Mouse (Mus musculus): ENCODE data around the gene Mmadhc. TPM values are rescaled to one million over a fixed set of nuclear protein-coding genes. Genes with fewer than 3 reads are reported as not detected.

Mmadhc gene
- polyA plus RNA-seq (2014; fragmentation: Nextera tagmentation; extraction: Ambion mirVana), result 152 and 160 TPM in 2 replicates

DNA sequence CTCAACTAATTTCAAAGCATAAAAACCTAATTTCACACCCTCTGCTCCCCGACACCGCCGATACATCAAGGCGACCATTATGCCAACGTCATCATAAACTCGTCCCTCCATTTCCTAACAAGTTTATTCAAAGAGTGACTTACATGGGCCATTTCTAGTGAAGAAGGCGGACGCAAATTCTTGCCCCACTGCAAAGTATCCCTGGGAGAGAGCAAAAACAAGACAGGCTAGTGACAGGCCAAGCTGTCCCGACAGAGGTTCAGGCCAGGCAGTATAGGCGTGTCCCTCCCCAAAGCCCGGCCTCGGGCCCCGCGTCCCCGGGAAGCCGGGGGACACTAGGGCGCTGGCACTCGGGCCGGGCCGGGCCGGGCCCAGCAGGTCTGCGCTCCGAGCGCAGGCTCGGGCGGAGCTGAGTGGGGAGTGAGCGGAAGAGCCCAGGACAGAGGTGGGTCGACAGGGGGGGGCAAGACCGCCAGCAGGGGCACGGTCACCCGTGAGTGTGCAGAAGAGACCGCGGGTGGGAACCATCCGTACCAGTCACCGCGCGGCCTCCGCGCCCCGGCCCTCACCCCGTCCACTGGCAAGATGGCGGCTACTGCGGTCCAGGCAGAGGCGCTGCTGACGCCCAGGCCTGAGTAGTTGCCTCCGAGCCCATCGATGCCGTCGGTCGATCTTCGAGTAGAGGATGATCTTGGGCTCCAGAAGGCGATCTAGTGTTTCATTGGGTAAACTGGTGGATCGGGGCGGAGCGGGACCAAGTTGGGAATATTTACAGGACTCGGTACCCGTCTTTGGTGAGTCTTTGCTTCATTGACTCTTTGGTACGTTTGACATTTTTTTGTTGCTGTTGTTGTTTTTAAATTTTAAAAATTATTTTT, at the start of gene Mmadhc:
Gene Mmadhc, minus strand, starts transcription at position 693 of the 878 bp plus-strand sequence.
- H3K4me1 ChIP-seq (ENCODE audit: insufficient read depth), result 0 out of 2 replicates have a peak, but pooled peaks cover 8% of the 10 kb centered on the region
- peak within 1 kb of the TSS; percentile 83 for H3K4me3 ChIP-seq (ENCODE audit: low read depth, low read length)
- ATAC-seq (ENCODE audit: insufficient read depth), result peak; percentile 97
- DNase-seq, result peak; percentile 98
- no peak for TF ChIP-seq CTCF (IDR thresholded peaks at IDR 0.05; ENCODE audit: low read depth)
- H3K36me3 ChIP-seq (ENCODE audit: insufficient read depth), result peaks cover 7% of the 10 kb centered on the region
- H3K9ac ChIP-seq, result peak within 1 kb of the TSS; percentile 94
- no peaks in the 10 kb centered on the region for H3K9me3 ChIP-seq (ENCODE audit: low read depth, low read length)
- under 1% methylated on average over 58 of the region's 58 CpGs for WGBS
- H3K27me3 ChIP-seq (ENCODE audit: insufficient read depth, low read length), result no peaks in the 10 kb centered on the region
- peak within 1 kb of the TSS; percentile 94 for H3K27ac ChIP-seq (ENCODE audit: low read depth)
- peak within 1 kb of the TSS; percentile 84 for H3K4me2 ChIP-seq

DNA sequence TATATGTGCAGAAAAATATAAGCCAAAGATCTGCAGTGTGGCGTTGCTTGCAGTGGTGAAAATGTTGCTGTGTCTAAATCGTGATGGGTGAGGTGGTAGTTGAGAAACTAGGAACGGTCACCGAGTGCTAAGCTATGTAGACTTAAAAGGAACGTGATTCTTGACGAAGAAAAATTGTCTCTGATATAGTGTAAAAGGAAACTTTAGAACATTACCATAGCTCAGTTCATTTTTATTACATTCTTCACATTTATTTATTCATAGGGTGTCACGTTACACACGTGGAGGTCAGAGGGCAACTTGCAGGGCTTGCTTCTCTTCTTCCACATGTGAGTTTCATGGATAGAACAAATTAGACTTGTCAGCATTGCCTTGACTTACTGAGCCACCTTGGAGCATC, 47.0 kb upstream of the Mmadhc start:
- 30% methylated on average over 8 of the region's 8 CpGs for WGBS
- Histone ChIP-seq H3K9me3 (ENCODE audit: low read depth, low read length) (no peaks in the 10 kb centered on the region), H3K9ac (no peak overlapping the region), H3K4me3 (ENCODE audit: low read depth, low read length) (no peak overlapping the region), H3K27ac (ENCODE audit: low read depth) (no peak overlapping the region), H3K4me2 (no peak overlapping the region), H3K27me3 (ENCODE audit: insufficient read depth, low read length) (no peaks in the 10 kb centered on the region), H3K4me1 (ENCODE audit: insufficient read depth) (no peaks in the 10 kb centered on the region), H3K36me3 (ENCODE audit: insufficient read depth) (no peaks in the 10 kb centered on the region)
- no peak for TF ChIP-seq CTCF (IDR thresholded peaks at IDR 0.05; ENCODE audit: low read depth)
- peak; percentile 72 for ATAC-seq (ENCODE audit: insufficient read depth)
- peak; percentile 87 for DNase-seq

DNA sequence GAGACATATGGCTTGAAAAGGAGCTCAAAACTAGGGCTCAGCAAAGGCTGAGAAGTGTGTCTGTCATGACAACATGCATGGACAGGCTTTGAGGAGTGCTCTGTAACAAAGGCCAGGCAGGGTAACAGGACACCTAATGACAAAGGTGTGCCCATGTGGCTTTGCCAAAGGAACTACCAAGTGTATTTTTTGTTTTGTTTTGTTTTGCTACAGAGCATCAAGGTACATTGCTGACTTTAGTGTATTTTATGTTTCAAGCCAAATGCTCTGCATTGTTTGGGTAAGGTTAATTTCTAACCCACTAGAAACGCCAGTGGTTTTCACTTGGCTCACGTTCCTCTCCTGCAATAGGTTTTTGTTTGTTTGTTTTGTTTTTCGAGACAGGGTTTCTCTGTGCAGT, 42.5 kb upstream of the Mmadhc start:
- Histone ChIP-seq H3K4me2 (no peak overlapping the region), H3K36me3 (ENCODE audit: insufficient read depth) (no peaks in the 10 kb centered on the region), H3K4me3 (ENCODE audit: low read depth, low read length) (no peak overlapping the region), H3K9me3 (ENCODE audit: low read depth, low read length) (no peaks in the 10 kb centered on the region), H3K4me1 (ENCODE audit: insufficient read depth) (no peaks in the 10 kb centered on the region), H3K27ac (ENCODE audit: low read depth) (no peak overlapping the region), H3K9ac (no peak overlapping the region), H3K27me3 (ENCODE audit: insufficient read depth, low read length) (no peaks in the 10 kb centered on the region)
- no peak for TF ChIP-seq CTCF (IDR thresholded peaks at IDR 0.05; ENCODE audit: low read depth)
- DNase-seq (no peak), ATAC-seq (ENCODE audit: insufficient read depth) (no peak)
- WGBS, result 63% methylated on average over 3 of the region's 3 CpGs

DNA sequence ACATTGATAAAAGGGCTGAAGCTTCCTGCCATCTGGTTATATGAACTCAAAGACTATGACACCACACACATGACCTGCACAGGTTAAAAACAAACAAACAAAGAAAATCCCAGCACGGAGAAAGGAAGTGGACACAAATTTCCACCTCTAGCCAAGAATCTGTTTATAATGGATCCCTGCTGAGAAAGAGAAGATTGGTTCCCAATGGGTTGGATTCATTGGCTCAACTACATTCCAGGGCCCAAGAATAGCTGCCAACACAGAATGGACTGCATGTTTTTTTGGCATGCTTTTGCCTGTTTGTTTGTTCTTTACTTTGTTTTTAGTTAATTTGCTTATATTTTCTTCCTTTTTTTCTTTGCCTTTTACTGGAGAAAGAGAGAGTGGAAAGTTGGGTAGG, 41.0 kb upstream of the Mmadhc start:
- H3K4me2 ChIP-seq, result no peak overlapping the region
- no peaks in the 10 kb centered on the region for H3K27me3 ChIP-seq (ENCODE audit: insufficient read depth, low read length)
- 47% methylated on average over 1 of the region's 1 CpGs for WGBS
- H3K36me3 ChIP-seq (ENCODE audit: insufficient read depth), result no peaks in the 10 kb centered on the region
- no peak overlapping the region for H3K9ac ChIP-seq
- H3K4me1 ChIP-seq (ENCODE audit: insufficient read depth), result no peaks in the 10 kb centered on the region
- ATAC-seq (ENCODE audit: insufficient read depth), result no peak
- no peak overlapping the region for H3K27ac ChIP-seq (ENCODE audit: low read depth)
- TF ChIP-seq CTCF (IDR thresholded peaks at IDR 0.05; ENCODE audit: low read depth), result no peak
- DNase-seq, result no peak
- H3K9me3 ChIP-seq (ENCODE audit: low read depth, low read length), result no peaks in the 10 kb centered on the region
- H3K4me3 ChIP-seq (ENCODE audit: low read depth, low read length), result no peak overlapping the region

DNA sequence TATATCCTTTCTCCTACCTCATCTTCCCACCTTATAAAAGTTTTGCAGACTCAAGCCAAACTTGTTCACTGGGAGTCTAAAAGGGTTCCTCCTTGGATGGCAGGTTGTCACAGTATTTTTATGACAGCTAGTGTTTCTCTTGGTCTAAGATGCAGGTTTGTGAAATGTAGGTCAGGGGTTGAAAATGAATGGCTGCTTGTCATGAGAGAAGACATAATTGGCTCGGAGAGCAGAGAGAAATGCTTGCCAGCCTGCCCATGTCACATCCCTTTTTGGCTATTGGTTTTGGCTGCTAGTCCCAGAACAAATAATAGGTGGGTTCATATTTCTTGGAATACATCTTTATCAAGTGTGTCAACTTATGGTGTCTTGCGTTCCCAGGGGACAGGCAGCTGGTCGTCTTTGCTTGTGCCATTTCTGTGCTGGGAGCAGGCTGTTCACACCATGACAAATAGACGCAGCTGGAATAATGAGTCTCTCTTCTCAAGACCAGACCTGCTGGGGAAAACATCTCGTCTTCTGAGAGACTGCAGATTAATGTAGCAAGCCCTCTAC, 35.2 kb upstream of the Mmadhc start:
- Histone ChIP-seq H3K4me2 (no peak overlapping the region), H3K9ac (no peak overlapping the region), H3K27ac (ENCODE audit: low read depth) (no peak overlapping the region), H3K27me3 (ENCODE audit: insufficient read depth, low read length) (no peaks in the 10 kb centered on the region), H3K9me3 (ENCODE audit: low read depth, low read length) (no peaks in the 10 kb centered on the region), H3K36me3 (ENCODE audit: insufficient read depth) (no peaks in the 10 kb centered on the region), H3K4me1 (ENCODE audit: insufficient read depth) (no peaks in the 10 kb centered on the region), H3K4me3 (ENCODE audit: low read depth, low read length) (no peak overlapping the region)
- DNase-seq, result peak; percentile 13
- TF ChIP-seq CTCF (IDR thresholded peaks at IDR 0.05; ENCODE audit: low read depth), result no peak
- no peak for ATAC-seq (ENCODE audit: insufficient read depth)
- 36% methylated on average over 5 of the region's 5 CpGs for WGBS

DNA sequence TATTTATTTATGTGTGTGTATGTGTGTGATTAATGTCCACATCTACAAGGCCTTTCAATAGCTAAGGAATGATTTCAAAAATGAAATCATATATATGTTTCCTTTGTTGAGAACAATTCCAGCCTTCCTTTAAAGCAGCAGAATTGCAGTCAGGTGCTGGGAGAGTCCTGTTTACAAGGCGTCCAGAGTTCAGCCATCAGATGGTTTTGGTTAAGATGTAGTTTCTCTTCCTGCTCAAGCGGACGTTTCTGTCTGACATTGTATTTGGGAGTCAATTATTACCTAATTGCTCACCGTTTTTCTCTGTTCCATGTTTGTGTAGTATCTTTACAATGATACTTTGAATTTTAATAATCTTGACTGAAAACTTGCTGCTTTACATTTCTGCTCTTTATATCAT, 31.6 kb upstream of the Mmadhc start:
- Histone ChIP-seq H3K27ac (ENCODE audit: low read depth) (no peak overlapping the region), H3K27me3 (ENCODE audit: insufficient read depth, low read length) (no peaks in the 10 kb centered on the region), H3K4me3 (ENCODE audit: low read depth, low read length) (no peak overlapping the region), H3K36me3 (ENCODE audit: insufficient read depth) (no peaks in the 10 kb centered on the region), H3K4me2 (no peak overlapping the region), H3K9ac (no peak overlapping the region), H3K4me1 (ENCODE audit: insufficient read depth) (no peaks in the 10 kb centered on the region; the same call in 1 of the 2 replicates), H3K9me3 (ENCODE audit: low read depth, low read length) (no peaks in the 10 kb centered on the region)
- WGBS, result 52% methylated on average over 4 of the region's 4 CpGs
- TF ChIP-seq CTCF (IDR thresholded peaks at IDR 0.05; ENCODE audit: low read depth), result no peak
- no peak for ATAC-seq (ENCODE audit: insufficient read depth)
- DNase-seq, result no peak

DNA sequence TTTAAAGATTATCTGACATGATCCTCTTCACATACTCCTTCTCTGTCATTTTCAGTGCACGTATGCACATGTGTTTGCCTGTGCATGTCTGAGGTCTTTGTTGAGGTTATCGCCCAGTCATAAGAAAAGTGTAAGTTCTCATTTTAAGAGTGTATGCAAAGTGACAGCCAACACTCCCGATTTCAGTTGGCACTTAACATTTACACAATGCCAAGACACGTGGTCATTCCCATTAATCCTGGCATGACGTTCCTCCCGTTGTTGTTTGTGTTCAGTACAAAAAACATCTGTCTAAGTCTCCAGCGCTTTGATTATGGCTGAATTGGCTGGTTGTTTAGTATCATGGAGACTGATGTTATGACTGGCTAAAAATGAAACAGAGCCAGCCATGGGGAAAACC, 28.2 kb upstream of the Mmadhc start:
- Histone ChIP-seq H3K4me2 (no peak overlapping the region), H3K36me3 (ENCODE audit: insufficient read depth) (no peaks in the 10 kb centered on the region), H3K27ac (ENCODE audit: low read depth) (no peak overlapping the region), H3K4me3 (ENCODE audit: low read depth, low read length) (no peak overlapping the region), H3K4me1 (ENCODE audit: insufficient read depth) (no peaks in the 10 kb centered on the region; the same call in 1 of the 2 replicates), H3K27me3 (ENCODE audit: insufficient read depth, low read length) (no peaks in the 10 kb centered on the region), H3K9ac (no peak overlapping the region), H3K9me3 (ENCODE audit: low read depth, low read length) (no peaks in the 10 kb centered on the region)
- peak; percentile 77 for DNase-seq
- WGBS, result 37% methylated on average over 7 of the region's 7 CpGs
- peak; percentile 65; the same call in 1 of the 2 replicates for ATAC-seq (ENCODE audit: insufficient read depth)
- no peak for TF ChIP-seq CTCF (IDR thresholded peaks at IDR 0.05; ENCODE audit: low read depth)
